Mouse (Mus musculus): ENCODE measurements at regions not wholly inside any gene's neighbourhood (a gene's known extent, or its start where the extent isn't known, plus 50 kb on each side); places are given as distances from the start of the nearest gene placed in this dataset.

DNA sequence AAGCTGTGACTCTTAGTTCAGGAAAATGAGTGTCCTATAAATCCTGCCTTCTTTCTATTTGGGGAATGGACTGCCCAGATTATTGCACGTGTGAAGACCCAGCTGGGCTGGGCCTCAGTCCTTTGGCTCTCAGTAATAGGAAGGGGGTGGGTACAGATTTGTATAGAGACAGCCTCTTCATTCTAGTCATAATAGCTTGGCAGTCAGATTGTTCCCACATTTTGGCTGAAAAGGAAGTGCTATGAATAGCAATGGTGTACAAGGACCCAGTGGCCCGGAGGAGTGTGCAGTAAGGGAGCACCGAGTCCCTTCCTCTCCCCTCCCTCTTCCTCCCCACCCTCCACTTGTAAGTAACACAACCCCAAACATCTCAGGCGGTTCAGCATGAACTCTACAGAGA, 113.5 kb upstream of the Arhgap5 start:
- no peak overlapping the region for H3K9ac ChIP-seq (ENCODE audit: control insufficient read depth, low read depth, low read length, poor library complexity, severe bottlenecking)

DNA sequence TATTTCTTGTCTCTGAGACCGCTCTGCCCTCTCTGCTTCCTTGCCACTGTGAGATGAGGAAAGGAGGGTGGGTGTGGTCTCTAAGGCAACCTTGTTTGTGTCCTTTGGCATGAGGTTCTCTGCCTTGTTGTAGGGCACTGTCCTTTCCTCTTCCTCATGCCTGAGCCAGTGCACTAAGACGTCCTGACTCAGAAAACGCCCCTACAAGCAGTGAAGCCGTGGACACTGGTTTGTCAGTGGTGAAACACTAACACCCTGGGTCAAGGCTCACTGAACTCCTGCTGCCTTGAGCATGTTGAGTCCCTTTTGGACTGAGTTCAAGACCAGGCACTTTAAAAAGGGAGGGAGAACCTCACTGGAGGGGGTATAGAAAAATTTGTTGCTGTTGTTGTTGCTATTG, 111.1 kb upstream of the Arhgap5 start:
- Histone ChIP-seq H3K36me3 (ENCODE audit: control insufficient read depth in 1 of 2, insufficient read depth in 2 of 2, low read length in 2 of 2) (no peaks in the 10 kb centered on the region), H3K9ac (ENCODE audit: control insufficient read depth, low read depth, low read length, poor library complexity, severe bottlenecking) (no peak overlapping the region), H3K4me1 (ENCODE audit: control insufficient read depth in 1 of 2, insufficient read depth in 2 of 2, low read length in 2 of 2) (no peaks in the 10 kb centered on the region), H3K9me3 (replicated peaks; ENCODE audit: insufficient read depth, low read length) (no peaks in the 10 kb centered on the region), H3K79me2 (ENCODE audit: control insufficient read depth, insufficient read depth, low read length, poor library complexity) (no peaks in the 10 kb centered on the region), H3K27ac (ENCODE audit: control insufficient read depth, low read depth, low read length) (no peak overlapping the region), H3K27me3 (ENCODE audit: control insufficient read depth in 1 of 2, insufficient read depth in 2 of 2, low read length in 2 of 2) (peaks cover 2 to 5% of the 10 kb centered on the region in 2 experiments; a peak in 3 of 4 replicates), H3K4me3 (ENCODE audit: control insufficient read depth in 1 of 2, insufficient read depth in 1 of 2, low read depth in 2 of 2, low read length in 2 of 2) (no peak overlapping the region)
- DNase-seq (ENCODE audit: low read depth, low spot score), result no peak
- TF ChIP-seq ELF1 (IDR thresholded peaks at IDR 0.05; ENCODE audit: low read depth, low read length), result no peak
- TF ChIP-seq KAT2A (conservative IDR thresholded peaks at IDR 0.05; ENCODE audit: low read depth, low read length), result no peak
- no peak for TF ChIP-seq BHLHE40 (IDR thresholded peaks at IDR 0.05; ENCODE audit: borderline replicate concordance, low read depth, low read length)
- no peak for TF ChIP-seq HCFC1 (IDR thresholded peaks at IDR 0.05; ENCODE audit: low read depth, low read length)
- TF ChIP-seq ZMIZ1 (IDR thresholded peaks at IDR 0.05; ENCODE audit: low read depth, low read length), result no peak
- TF ChIP-seq SIN3A (IDR thresholded peaks at IDR 0.05; ENCODE audit: low read length), result no peak
- no peak for TF ChIP-seq RCOR1 (IDR thresholded peaks at IDR 0.05; ENCODE audit: low read depth, low read length)
- TF ChIP-seq ZC3H11A (IDR thresholded peaks at IDR 0.05; ENCODE audit: low read depth, low read length), result no peak
- no peak for TF ChIP-seq MXI1 (IDR thresholded peaks at IDR 0.05; ENCODE audit: low read depth, low read length)
- TF ChIP-seq TBP (IDR thresholded peaks at IDR 0.05; ENCODE audit: low read depth, low read length), result no peak
- no peak for TF ChIP-seq RAD21 (IDR thresholded peaks at IDR 0.05; ENCODE audit: low read depth, low read length)
- TF ChIP-seq TAL1 (IDR thresholded peaks at IDR 0.05; ENCODE audit: low read length), result no peak
- no peak for TF ChIP-seq NRF1 (IDR thresholded peaks at IDR 0.05; ENCODE audit: insufficient read depth, low read depth, low read length, poor library complexity, severe bottlenecking)
- TF ChIP-seq ZKSCAN1 (IDR thresholded peaks at IDR 0.05; ENCODE audit: low read depth, low read length), result no peak
- no peak for TF ChIP-seq USF2 (IDR thresholded peaks at IDR 0.05; ENCODE audit: borderline replicate concordance in 1 of 2, insufficient read depth in 1 of 2, low read depth in 1 of 2, low read length in 2 of 2)

More for the DNA sequence above, 113.5 kb upstream of the Arhgap5 start:
- H3K4me1 ChIP-seq (ENCODE audit: control insufficient read depth in 1 of 2, insufficient read depth in 2 of 2, low read length in 2 of 2), result no peaks in the 10 kb centered on the region
- TF ChIP-seq KAT2A (conservative IDR thresholded peaks at IDR 0.05; ENCODE audit: low read depth, low read length), result no peak
- TF ChIP-seq TAL1 (IDR thresholded peaks at IDR 0.05; ENCODE audit: low read length), result no peak
- no peak for TF ChIP-seq ZNF384 (IDR thresholded peaks at IDR 0.05; ENCODE audit: low read depth, low read length)
- no peak for TF ChIP-seq TCF12 (IDR thresholded peaks at IDR 0.05; ENCODE audit: low read depth, low read length)
- no peak for TF ChIP-seq CTCF (IDR thresholded peaks at IDR 0.05 in 2 of 3, conservative IDR thresholded peaks at IDR 0.05 in 1 of 3; ENCODE audit: control insufficient read depth in 1 of 3, insufficient read depth in 1 of 3, low read depth in 2 of 3, low read length in 3 of 3, poor library complexity in 1 of 3, severe bottlenecking in 1 of 3)
- no peak for TF ChIP-seq NELFE (IDR thresholded peaks at IDR 0.05; ENCODE audit: low read depth, low read length)
- no peak for TF ChIP-seq CHD2 (IDR thresholded peaks at IDR 0.05; ENCODE audit: low read length)
- TF ChIP-seq USF2 (IDR thresholded peaks at IDR 0.05; ENCODE audit: borderline replicate concordance in 1 of 2, insufficient read depth in 1 of 2, low read depth in 1 of 2, low read length in 2 of 2), result no peak
- no peak for TF ChIP-seq RAD21 (IDR thresholded peaks at IDR 0.05; ENCODE audit: low read depth, low read length)
- TF ChIP-seq GABPA (IDR thresholded peaks at IDR 0.05; ENCODE audit: low read depth, low read length), result no peak
- no peak for TF ChIP-seq TBP (IDR thresholded peaks at IDR 0.05; ENCODE audit: low read depth, low read length)
- TF ChIP-seq ELF1 (IDR thresholded peaks at IDR 0.05; ENCODE audit: low read depth, low read length), result no peak
- TF ChIP-seq MEF2A (IDR thresholded peaks at IDR 0.05; ENCODE audit: extremely low read depth, insufficient replicate concordance, low read depth, low read length, poor library complexity, severe bottlenecking), result no peak
- no peak for TF ChIP-seq SMC3 (IDR thresholded peaks at IDR 0.05; ENCODE audit: low read depth, low read length)
- no peak for DNase-seq (ENCODE audit: low read depth, low spot score)
- H3K4me3 ChIP-seq (ENCODE audit: control insufficient read depth in 1 of 2, insufficient read depth in 1 of 2, low read depth in 2 of 2, low read length in 2 of 2), result no peak overlapping the region
- H3K79me2 ChIP-seq (ENCODE audit: control insufficient read depth, insufficient read depth, low read length, poor library complexity), result no peaks in the 10 kb centered on the region
- H3K27ac ChIP-seq (ENCODE audit: control insufficient read depth, low read depth, low read length), result no peak overlapping the region
- peaks cover 2 to 5% of the 10 kb centered on the region in 2 experiments; a peak in 3 of 4 replicates for H3K27me3 ChIP-seq (ENCODE audit: control insufficient read depth in 1 of 2, insufficient read depth in 2 of 2, low read length in 2 of 2)
- no peaks in the 10 kb centered on the region for H3K36me3 ChIP-seq (ENCODE audit: control insufficient read depth in 1 of 2, insufficient read depth in 2 of 2, low read length in 2 of 2)
- H3K9me3 ChIP-seq (replicated peaks; ENCODE audit: insufficient read depth, low read length), result no peaks in the 10 kb centered on the region
